Mouse (Mus musculus) intestine, embryonic 16.5 days (tissue): ENCODE results near the gene Gm1043. TPM values are rescaled to one million over a fixed set of nuclear protein-coding genes. Genes with fewer than 3 reads are reported as not detected.

ENCODE experiments used
- ATAC-seq: fragments of 200-750 bp; cut with Nextera tagmentation; 2 replicates; pipeline ENCODE4 v1.8.0; 2017; ENCODE audit warnings: moderate TSS enrichment, moderate library complexity
- H3K27ac ChIP-seq: fragments of 300-500 bp; sonication (generic); 2 replicates; pipeline ENCODE4 v1.5.1; 2014; ENCODE audit warnings: mild to moderate bottlenecking, low read length
- H3K27me3 ChIP-seq: fragments of 300-500 bp; sonication (generic); replicated peaks from 2 replicates; pipeline ENCODE4 v1.6.1; 2014; ENCODE audit warnings: low read length, control low read depth, mixed read lengths; ENCODE audit not compliant: control insufficient read depth, insufficient read depth
- H3K36me3 ChIP-seq: fragments of 300-500 bp; sonication (generic); 2 replicates; pipeline ENCODE4 v1.6.1; 2014; ENCODE audit warnings: low read length, control low read depth; ENCODE audit not compliant: control insufficient read depth, insufficient read depth
- H3K4me1 ChIP-seq: fragments of 300-500 bp; sonication (generic); 2 replicates; pipeline ENCODE4 v1.6.1; 2014; ENCODE audit warnings: low read length, control low read depth, mixed read lengths; ENCODE audit not compliant: control insufficient read depth, insufficient read depth
- H3K4me2 ChIP-seq: fragments of 300-500 bp; sonication (generic); 2 replicates; pipeline ENCODE4 v1.6.1; 2014; ENCODE audit warnings: low read depth, low read length, control low read depth
- H3K4me3 ChIP-seq: fragments of 300-500 bp; sonication (generic); 2 replicates; pipeline ENCODE4 v1.5.1; 2014; ENCODE audit warnings: mild to moderate bottlenecking, low read length
- H3K9ac ChIP-seq: fragments of 300-500 bp; sonication (generic); 2 replicates; pipeline ENCODE4 v1.6.1; 2014; ENCODE audit warnings: low read depth, low read length
- H3K9me3 ChIP-seq: fragments of 300-500 bp; sonication (generic); 2 replicates; pipeline ENCODE4 v1.6.1; 2016; ENCODE audit warnings: low read length, control low read depth; ENCODE audit not compliant: control insufficient read depth
- WGBS: fragments of 180-500 bp; shearing (Covaris S2); extraction: QIAGEN DNeasy Blood & Tissue Kit; methylation state at CpG from one replicate; pipeline ENCODE4 v1.1.7; 2014; 5-methylcytosine and 5-hydroxymethylcytosine counted together
- polyA plus RNA-seq: library from polyadenylated mRNA; unstranded; fragments of >200 nt; fragmentation: Nextera tagmentation; extraction: Ambion mirVana; gene quantifications from 2 replicates; pipeline ENCODE4 v1.2.1, GENCODE M21; 2015

Gm1043 gene
- polyA plus RNA-seq = 0.04 and 0.06 TPM in 2 replicates

DNA sequence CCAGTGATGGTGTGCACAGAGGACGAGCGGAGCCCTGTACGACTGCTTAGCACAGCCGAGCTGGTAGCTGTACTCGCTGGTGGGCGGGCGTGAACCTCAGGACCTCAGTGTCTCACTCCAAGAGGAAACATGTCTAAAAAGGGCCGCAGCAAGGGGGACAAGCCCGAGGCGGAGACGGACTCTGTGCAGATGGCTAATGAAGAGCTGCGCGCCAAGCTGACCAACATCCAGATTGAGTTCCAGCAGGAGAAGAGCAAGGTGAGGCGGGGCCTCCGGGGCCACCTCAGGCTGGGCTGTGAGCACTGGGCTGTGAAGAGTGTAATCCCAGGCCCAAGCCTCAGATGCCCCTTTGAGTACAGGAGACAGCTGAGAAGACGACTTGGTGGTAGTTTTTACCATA lies at the start of gene Gm1043:
Gene Gm1043 (plus strand): TSS at position 130 of the 400 bp plus-strand sequence.
- Histone ChIP-seq H3K9ac (no peak within 1 kb of the TSS), H3K27ac (no peak within 1 kb of the TSS), H3K9me3 (no peaks in the 10 kb centered on the region), H3K36me3 (no peaks in the 10 kb centered on the region), H3K4me1 (peaks cover 13% of the 10 kb centered on the region), H3K4me2 (no peak within 1 kb of the TSS), H3K27me3 (0 out of 2 replicates have a peak, but pooled peaks cover under 1% of the 10 kb centered on the region), H3K4me3 (no peak within 1 kb of the TSS)
- 90% methylated on average over 16 of the region's 16 CpGs for WGBS
- no peak for ATAC-seq

- Histone ChIP-seq H3K4me3 (no peak overlapping the region), H3K27me3 (peaks cover 6% of the 10 kb centered on the region), H3K4me1 (no peaks in the 10 kb centered on the region), H3K27ac (no peak overlapping the region), H3K9me3 (no peaks in the 10 kb centered on the region), H3K36me3 (no peaks in the 10 kb centered on the region), H3K9ac (no peak overlapping the region), H3K4me2 (no peak overlapping the region)
- no peak for ATAC-seq
- 74% methylated on average over 6 of the region's 6 CpGs for WGBS
These were observed 49.3 kb upstream of the Gm1043 start for GRCm38 (mm10) chr5:37035896-37036295.

DNA sequence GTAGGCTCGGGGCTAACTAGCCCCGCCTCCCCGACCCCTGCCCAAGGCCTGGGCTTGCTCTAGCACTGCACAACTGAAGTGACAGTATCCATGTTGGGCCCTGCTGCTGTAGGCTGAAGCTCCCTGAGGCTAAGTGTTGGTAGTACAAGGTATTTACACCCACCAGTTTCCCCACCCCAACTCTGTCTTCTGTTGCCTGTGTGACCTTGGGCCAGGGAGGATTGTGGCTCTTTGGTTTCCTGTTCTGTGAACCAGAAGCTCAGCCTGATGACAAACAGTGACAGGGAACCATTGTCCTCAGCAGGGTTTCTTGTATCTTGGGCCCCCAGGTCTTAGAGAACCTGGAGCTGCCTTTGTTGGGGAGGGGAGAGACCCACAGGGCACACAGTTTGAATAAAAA lies 48.3 kb upstream of the Gm1043 start:
- Histone ChIP-seq H3K27me3 (no peaks in the 10 kb centered on the region), H3K27ac (no peak overlapping the region), H3K4me1 (no peaks in the 10 kb centered on the region), H3K4me3 (no peak overlapping the region), H3K9me3 (no peaks in the 10 kb centered on the region), H3K36me3 (no peaks in the 10 kb centered on the region), H3K9ac (no peak overlapping the region), H3K4me2 (no peak overlapping the region)
- 62% methylated on average over 3 of the region's 3 CpGs for WGBS
- ATAC-seq = no peak

- ATAC-seq = no peak
- no peaks in the 10 kb centered on the region for H3K36me3 ChIP-seq
- no peak overlapping the region for H3K4me3 ChIP-seq
- H3K9ac ChIP-seq = no peak overlapping the region
- 74% methylated on average over 6 of the region's 6 CpGs for WGBS
- no peak overlapping the region for H3K4me2 ChIP-seq
- no peaks in the 10 kb centered on the region for H3K9me3 ChIP-seq
- H3K27me3 ChIP-seq = no peaks in the 10 kb centered on the region
- H3K27ac ChIP-seq = no peak overlapping the region
- H3K4me1 ChIP-seq = no peaks in the 10 kb centered on the region
These were observed 45.3 kb upstream of the Gm1043 start for GRCm38 (mm10) chr5:37039908-37040307.

DNA sequence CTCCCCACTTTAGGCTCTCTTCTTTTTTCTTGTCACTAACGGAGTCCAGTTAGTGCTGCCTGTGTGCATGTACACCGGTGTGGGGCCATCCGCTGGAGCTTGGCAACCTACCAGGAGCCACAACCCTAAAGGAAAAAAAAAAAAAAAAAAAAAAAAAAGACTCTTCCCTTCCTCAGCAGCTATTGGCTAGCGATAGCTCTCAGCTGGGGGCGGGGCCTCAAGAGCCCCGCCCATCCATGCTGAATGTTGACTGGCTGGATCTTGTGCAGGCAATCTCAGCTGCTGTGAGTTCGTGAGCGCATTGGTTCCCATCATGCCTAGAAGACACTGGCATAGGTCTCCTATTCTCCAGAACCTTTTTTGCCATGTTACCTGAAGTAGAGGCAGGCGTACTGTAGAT lies 44.5 kb upstream of the Gm1043 start:
- no peaks in the 10 kb centered on the region for H3K4me1 ChIP-seq
- peak overlapping the region; percentile 20; the same call in 1 of the 2 replicates for H3K4me2 ChIP-seq
- ATAC-seq = peak; percentile 61
- no peaks in the 10 kb centered on the region for H3K36me3 ChIP-seq
- H3K4me3 ChIP-seq = no peak overlapping the region
- no peaks in the 10 kb centered on the region for H3K9me3 ChIP-seq
- WGBS = 20% methylated on average over 9 of the region's 9 CpGs
- H3K27ac ChIP-seq = no peak overlapping the region
- H3K27me3 ChIP-seq = no peaks in the 10 kb centered on the region
- H3K9ac ChIP-seq = no peak overlapping the region

- ATAC-seq = no peak
- Histone ChIP-seq H3K4me1 (no peaks in the 10 kb centered on the region), H3K27ac (no peak overlapping the region), H3K9ac (no peak overlapping the region), H3K9me3 (no peaks in the 10 kb centered on the region), H3K27me3 (no peaks in the 10 kb centered on the region), H3K4me2 (0 out of 2 replicates have a peak overlapping the region, but pooled peaks have one; percentile 20), H3K4me3 (no peak overlapping the region), H3K36me3 (no peaks in the 10 kb centered on the region)
- WGBS = 52% methylated on average over 6 of the region's 6 CpGs
These were observed 43.5 kb upstream of the Gm1043 start for GRCm38 (mm10) chr5:37041651-37042050.

GRCm38 (mm10) chr5:37042934-37043333 lies 42.2 kb upstream of the Gm1043 start:
- 58% methylated on average over 4 of the region's 4 CpGs for WGBS

GRCm38 (mm10) chr5:37044793-37045192 lies 40.4 kb upstream of the Gm1043 start:
- Histone ChIP-seq H3K27ac (no peak overlapping the region), H3K36me3 (no peaks in the 10 kb centered on the region), H3K9me3 (no peaks in the 10 kb centered on the region), H3K27me3 (no peaks in the 10 kb centered on the region), H3K4me3 (no peak overlapping the region), H3K4me1 (peaks cover 12% of the 10 kb centered on the region), H3K4me2 (no peak overlapping the region), H3K9ac (no peak overlapping the region)
- 80% methylated on average over 2 of the region's 2 CpGs for WGBS
- ATAC-seq = no peak

More at GRCm38 (mm10) chr5:37042934-37043333, 42.2 kb upstream of the Gm1043 start:
- Histone ChIP-seq H3K9ac (no peak overlapping the region), H3K4me2 (no peak overlapping the region), H3K27me3 (no peaks in the 10 kb centered on the region), H3K9me3 (no peaks in the 10 kb centered on the region), H3K4me1 (peaks cover 2% of the 10 kb centered on the region), H3K36me3 (no peaks in the 10 kb centered on the region), H3K4me3 (no peak overlapping the region), H3K27ac (no peak overlapping the region)
- no peak for ATAC-seq

GRCm38 (mm10) chr5:37045582-37045981 lies 39.6 kb upstream of the Gm1043 start:
- Histone ChIP-seq H3K4me3 (no peak overlapping the region), H3K4me1 (peaks cover 13% of the 10 kb centered on the region), H3K27me3 (no peaks in the 10 kb centered on the region), H3K9ac (no peak overlapping the region), H3K9me3 (no peaks in the 10 kb centered on the region), H3K4me2 (no peak overlapping the region), H3K36me3 (no peaks in the 10 kb centered on the region), H3K27ac (no peak overlapping the region)
- WGBS = 76% methylated on average over 2 of the region's 2 CpGs
- no peak for ATAC-seq

- Histone ChIP-seq H3K4me1 (peaks cover 13% of the 10 kb centered on the region), H3K9me3 (no peaks in the 10 kb centered on the region), H3K4me3 (no peak overlapping the region), H3K36me3 (no peaks in the 10 kb centered on the region), H3K9ac (no peak overlapping the region), H3K4me2 (no peak overlapping the region), H3K27ac (no peak overlapping the region), H3K27me3 (no peaks in the 10 kb centered on the region)
- WGBS = 37% methylated on average over 5 of the region's 5 CpGs
- ATAC-seq = no peak
These were observed 38.4 kb upstream of the Gm1043 start for GRCm38 (mm10) chr5:37046791-37047190.
